Mouse (Mus musculus): ENCODE measurements around the gene Slc36a4. TPM values are rescaled to one million over a fixed set of nuclear protein-coding genes. Genes with fewer than 3 reads are reported as not detected.

Slc36a4 gene
- total RNA-seq (2014; fragmentation: Nextera tagmentation) (11.8 and 12.1 TPM in 2 replicates), total RNA-seq (2017) (9.7 and 14.3 TPM in 2 replicates)

- ATAC-seq (replicated peaks; ENCODE audit: poor library complexity, severe bottlenecking), result peak; percentile 68
Measured at GRCm38 (mm10) chr9:15709599-15710381, at the start of gene Slc36a4. TSS of gene Slc36a4 (plus strand) at chr9:15709738.

GRCm38 (mm10) chr9:15664606-15665005 lies 44.9 kb upstream of the Slc36a4 start:
- ATAC-seq (replicated peaks; ENCODE audit: poor library complexity, severe bottlenecking), result no peak

- ATAC-seq (replicated peaks; ENCODE audit: poor library complexity, severe bottlenecking), result no peak
Measured at GRCm38 (mm10) chr9:15669452-15669851, 40.1 kb upstream of the Slc36a4 start.

GRCm38 (mm10) chr9:15670002-15670527 lies 39.5 kb upstream of the Slc36a4 start:
- ATAC-seq (replicated peaks; ENCODE audit: poor library complexity, severe bottlenecking), result no peak

- ATAC-seq (replicated peaks; ENCODE audit: poor library complexity, severe bottlenecking), result no peak
Measured at GRCm38 (mm10) chr9:15672251-15672650, 37.3 kb upstream of the Slc36a4 start.

GRCm38 (mm10) chr9:15681855-15682466 lies 27.6 kb upstream of the Slc36a4 start:
- peak; percentile 60 for ATAC-seq (replicated peaks; ENCODE audit: poor library complexity, severe bottlenecking)

- ATAC-seq (replicated peaks; ENCODE audit: poor library complexity, severe bottlenecking), result peak; percentile 94
Measured at GRCm38 (mm10) chr9:15685215-15685614, 24.3 kb upstream of the Slc36a4 start.

- no peak for ATAC-seq (replicated peaks; ENCODE audit: poor library complexity, severe bottlenecking)
Measured at GRCm38 (mm10) chr9:15687358-15687757, 22.2 kb upstream of the Slc36a4 start.

GRCm38 (mm10) chr9:15693847-15694246 lies 15.7 kb upstream of the Slc36a4 start:
- ATAC-seq (replicated peaks; ENCODE audit: poor library complexity, severe bottlenecking), result no peak

GRCm38 (mm10) chr9:15694989-15695388 lies 14.5 kb upstream of the Slc36a4 start:
- ATAC-seq (replicated peaks; ENCODE audit: poor library complexity, severe bottlenecking), result no peak

GRCm38 (mm10) chr9:15705706-15706105 lies 3.8 kb upstream of the Slc36a4 start:
- no peak for ATAC-seq (replicated peaks; ENCODE audit: poor library complexity, severe bottlenecking)

- peak; percentile 71 for ATAC-seq (replicated peaks; ENCODE audit: poor library complexity, severe bottlenecking)
Measured at GRCm38 (mm10) chr9:15708979-15709598, 449 bp upstream of the Slc36a4 start.

- no peak for ATAC-seq (replicated peaks; ENCODE audit: poor library complexity, severe bottlenecking)
Measured at GRCm38 (mm10) chr9:15710821-15711565, 1.5 kb downstream of the Slc36a4 start.

GRCm38 (mm10) chr9:15711676-15712075 lies 2.1 kb downstream of the Slc36a4 start:
- ATAC-seq (replicated peaks; ENCODE audit: poor library complexity, severe bottlenecking), result no peak

- ATAC-seq (replicated peaks; ENCODE audit: poor library complexity, severe bottlenecking), result no peak
Measured at GRCm38 (mm10) chr9:15714792-15715191, 5.3 kb downstream of the Slc36a4 start.

- no peak for ATAC-seq (replicated peaks; ENCODE audit: poor library complexity, severe bottlenecking)
Measured at GRCm38 (mm10) chr9:15715193-15715989, 5.9 kb downstream of the Slc36a4 start.

- ATAC-seq (replicated peaks; ENCODE audit: poor library complexity, severe bottlenecking), result peak; percentile 82
Measured at GRCm38 (mm10) chr9:15717363-15717762, 7.8 kb downstream of the Slc36a4 start.

- no peak for ATAC-seq (replicated peaks; ENCODE audit: poor library complexity, severe bottlenecking)
Measured at GRCm38 (mm10) chr9:15718295-15718694, 8.8 kb downstream of the Slc36a4 start.

GRCm38 (mm10) chr9:15719594-15719993 lies 10.1 kb downstream of the Slc36a4 start:
- ATAC-seq (replicated peaks; ENCODE audit: poor library complexity, severe bottlenecking), result no peak

- ATAC-seq (replicated peaks; ENCODE audit: poor library complexity, severe bottlenecking), result no peak
Measured at GRCm38 (mm10) chr9:15720556-15720955, 11.0 kb downstream of the Slc36a4 start.
